Mouse (Mus musculus) neural tube, embryonic 13.5 days (tissue): ENCODE measurements around the gene Dennd6b. TPM values are rescaled to one million over a fixed set of nuclear protein-coding genes. Genes with fewer than 3 reads are reported as not detected.

ENCODE experiments used
- ATAC-seq: fragments of 200-750 bp; cut with Nextera tagmentation; 2 replicates; pipeline ENCODE4 v1.8.0; 2017; ENCODE audit warnings: low read depth, mild to moderate bottlenecking, moderate TSS enrichment, moderate library complexity
- H3K27ac ChIP-seq: fragments of 300-500 bp; sonication (generic); replicated peaks from 2 replicates; pipeline ENCODE4 v1.5.1; 2015; ENCODE audit warnings: moderate library complexity, mild to moderate bottlenecking, inconsistent platforms
- H3K27me3 ChIP-seq: fragments of 300-500 bp; sonication (generic); 2 replicates; pipeline ENCODE4 v1.6.1; 2015; ENCODE audit warnings: mild to moderate bottlenecking, inconsistent platforms
- H3K36me3 ChIP-seq: fragments of 300-500 bp; sonication (generic); 2 replicates; pipeline ENCODE4 v1.6.1; 2015; ENCODE audit warnings: mild to moderate bottlenecking, inconsistent platforms
- H3K4me1 ChIP-seq: fragments of 300-500 bp; sonication (generic); replicated peaks from 2 replicates; pipeline ENCODE4 v1.6.1; 2015; ENCODE audit warnings: inconsistent platforms
- H3K4me2 ChIP-seq: fragments of 300-500 bp; sonication (generic); 2 replicates; pipeline ENCODE4 v1.6.1; 2015; ENCODE audit warnings: inconsistent platforms, mild to moderate bottlenecking, moderate library complexity
- H3K4me3 ChIP-seq: fragments of 300-500 bp; sonication (generic); 2 replicates; pipeline ENCODE4 v1.5.1; 2015; ENCODE audit warnings: mild to moderate bottlenecking, inconsistent platforms
- H3K9ac ChIP-seq: fragments of 300-500 bp; sonication (generic); 2 replicates; pipeline ENCODE4 v1.6.1; 2015; ENCODE audit warnings: moderate library complexity, mild to moderate bottlenecking, inconsistent platforms
- H3K9me3 ChIP-seq: fragments of 300-500 bp; sonication (generic); 2 replicates; pipeline ENCODE4 v1.6.1; 2016; ENCODE audit warnings: inconsistent platforms
- WGBS: fragments of 180-500 bp; shearing (Covaris S2); methylation state at CpG from one replicate; pipeline ENCODE4 v1.1.7; 2015; 5-methylcytosine and 5-hydroxymethylcytosine counted together
- microRNA-seq: library from miRNA; unstranded; fragments of <30 nt; microRNA quantifications from one replicate; pipeline ENCODE4, GENCODE M21; 2016
- polyA plus RNA-seq: library from polyadenylated mRNA; unstranded; fragments of >200 nt; fragmentation: Nextera tagmentation; extraction: Ambion mirVana; gene quantifications from 2 replicates; pipeline ENCODE4 v1.2.1, GENCODE M21; 2015

Dennd6b gene
- polyA plus RNA-seq, 1 experiment from 2014 or later = 71.8 TPM

DNA sequence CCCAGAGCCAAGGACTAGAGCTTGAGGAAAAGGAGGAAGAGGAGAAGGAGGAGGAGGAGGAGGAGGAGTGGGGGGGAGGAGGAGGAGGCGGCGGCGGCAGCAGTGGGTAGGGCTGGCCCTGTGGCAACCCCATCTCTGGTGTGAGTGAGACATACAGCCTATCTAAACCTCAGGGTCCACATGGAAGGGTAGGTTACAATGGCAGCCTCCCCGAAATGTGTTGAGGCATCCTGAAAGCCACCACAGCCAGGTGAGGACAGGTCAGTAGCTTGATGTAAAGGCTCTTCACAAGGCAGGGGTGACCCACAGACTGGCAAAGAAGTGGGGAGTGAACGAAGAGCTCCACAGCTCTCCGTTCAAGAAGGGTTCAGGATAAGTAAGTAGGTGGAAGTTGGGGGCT is 57.8 kb downstream of the Dennd6b start:
- Histone ChIP-seq H3K4me1 (peaks cover 22% of the 10 kb centered on the region), H3K27me3 (peaks cover 27% of the 10 kb centered on the region), H3K36me3 (peaks cover 12% of the 10 kb centered on the region), H3K4me3 (no peak overlapping the region), H3K4me2 (no peak overlapping the region), H3K9ac (no peak overlapping the region), H3K27ac (no peak overlapping the region), H3K9me3 (no peaks in the 10 kb centered on the region)
- no peak for ATAC-seq
- 92% methylated on average over 6 of the region's 6 CpGs for WGBS

- H3K9me3 ChIP-seq = no peaks in the 10 kb centered on the region
- H3K4me1 ChIP-seq = peaks cover 22% of the 10 kb centered on the region
- H3K36me3 ChIP-seq = peaks cover 7% of the 10 kb centered on the region
- no peak for ATAC-seq
- H3K4me2 ChIP-seq = no peak overlapping the region
- WGBS = 88% methylated on average over 7 of the region's 7 CpGs
- H3K27ac ChIP-seq = no peak overlapping the region
- H3K27me3 ChIP-seq = peaks cover 27% of the 10 kb centered on the region
- H3K4me3 ChIP-seq = no peak overlapping the region
- no peak overlapping the region for H3K9ac ChIP-seq
These were observed 58.3 kb downstream of the Dennd6b start for GRCm38 (mm10) chr15:89138046-89138405.

- no peak overlapping the region for H3K27ac ChIP-seq
- H3K4me3 ChIP-seq = no peak overlapping the region
- H3K9me3 ChIP-seq = no peaks in the 10 kb centered on the region
- peaks cover 2% of the 10 kb centered on the region; the same call in 1 of the 2 replicates for H3K36me3 ChIP-seq
- WGBS = 73% methylated on average over 11 of the region's 11 CpGs
- no peak overlapping the region for H3K4me2 ChIP-seq
- H3K9ac ChIP-seq = no peak overlapping the region
- peaks cover 27% of the 10 kb centered on the region for H3K27me3 ChIP-seq
- H3K4me1 ChIP-seq = peaks cover 22% of the 10 kb centered on the region
- no peak for ATAC-seq
These were observed 58.8 kb downstream of the Dennd6b start for GRCm38 (mm10) chr15:89137378-89138045.

DNA sequence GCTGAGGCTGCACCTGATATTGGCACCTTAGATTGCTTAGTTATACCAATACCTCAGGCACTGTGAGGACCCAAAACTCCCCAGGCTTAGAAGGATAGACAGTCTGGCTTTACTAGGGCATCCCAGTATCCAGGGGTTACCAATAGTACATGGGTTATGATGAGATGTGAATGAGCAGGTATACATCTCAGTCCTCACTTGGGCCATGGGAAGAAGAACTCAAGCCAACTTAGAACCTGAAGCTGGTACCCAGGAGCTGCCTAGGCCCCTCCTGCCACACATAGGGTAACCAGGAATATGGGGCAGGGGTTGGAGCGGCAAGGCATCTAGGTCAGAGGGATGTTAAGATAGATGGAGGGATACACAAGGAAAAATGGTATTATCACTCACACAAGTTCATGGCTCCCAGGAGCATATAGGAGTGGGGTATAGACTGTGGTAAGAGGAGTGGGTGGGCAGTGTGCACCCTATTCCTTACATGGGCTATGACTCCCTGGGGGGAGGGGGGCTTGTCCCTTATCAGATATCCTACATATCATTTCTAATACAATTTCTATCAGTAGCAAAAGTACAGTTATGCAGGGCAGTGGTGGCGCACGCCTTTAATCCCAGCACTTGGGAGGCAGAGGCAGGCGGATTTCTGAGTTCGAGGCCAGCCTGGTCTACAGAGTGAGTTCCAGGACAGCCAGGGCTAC is 59.7 kb downstream of the Dennd6b start:
- Histone ChIP-seq H3K27me3 (peaks cover 27% of the 10 kb centered on the region), H3K36me3 (no peaks in the 10 kb centered on the region), H3K9ac (no peak overlapping the region), H3K4me2 (no peak overlapping the region), H3K4me3 (no peak overlapping the region), H3K4me1 (peaks cover 22% of the 10 kb centered on the region), H3K9me3 (no peaks in the 10 kb centered on the region), H3K27ac (no peak overlapping the region)
- WGBS = 96% methylated on average over 5 of the region's 5 CpGs
- no peak for ATAC-seq

Small RNAs within 50 kb of the gene (microRNA-seq; reads per million reads assigned to microRNA genes)
- 2.5 reads per million, percentile 10 among the genes with 10 or more reads in this experiment for gene Mir6958
- gene Mir7118 = 0.44 reads per million

Other genes with a start within 250 kb of the Dennd6b start
- gene Ttll8, start 242.1 kb downstream of the Dennd6b start, polyA plus RNA-seq = not detected in 2 replicates
- 6.7 and 8.0 TPM in 2 replicates for gene Mlc1, start 217.5 kb downstream of the Dennd6b start, polyA plus RNA-seq
- gene Mov10l1, start 213.6 kb downstream of the Dennd6b start, polyA plus RNA-seq = 0.11 TPM in 1 of 2 replicates, not detected in the other
- gene Panx2, start 136.8 kb downstream of the Dennd6b start, polyA plus RNA-seq = 2.8 and 3.4 TPM in 2 replicates
- gene Trabd, start 121.4 kb downstream of the Dennd6b start, polyA plus RNA-seq = 39.6 and 46.8 TPM in 2 replicates
- 21.0 and 21.9 TPM in 2 replicates for gene Selenoo, start 107.4 kb downstream of the Dennd6b start, polyA plus RNA-seq
- gene Tubgcp6, start 73.4 kb downstream of the Dennd6b start, polyA plus RNA-seq = 15.8 and 16.7 TPM in 2 replicates
- 23.9 and 26.7 TPM in 2 replicates for gene Hdac10, start 67.8 kb downstream of the Dennd6b start, polyA plus RNA-seq
- gene Mapk12, start 55.8 kb downstream of the Dennd6b start, polyA plus RNA-seq = 6.7 and 7.0 TPM in 2 replicates
- 35.8 and 40.2 TPM in 2 replicates for gene Mapk11, start 46.9 kb downstream of the Dennd6b start, polyA plus RNA-seq
- gene Plxnb2, start 15.7 kb downstream of the Dennd6b start, polyA plus RNA-seq = 89.8 and 94.5 TPM in 2 replicates
- 64.8 and 76.9 TPM in 2 replicates for gene Ppp6r2, start 15.1 kb upstream of the Dennd6b start, polyA plus RNA-seq
- gene Sbf1, start 118.8 kb upstream of the Dennd6b start, polyA plus RNA-seq = 81.8 and 90.0 TPM in 2 replicates
- not detected in 2 replicates for gene Adm2, start 126.2 kb upstream of the Dennd6b start, polyA plus RNA-seq
- not detected in 2 replicates for gene Miox, start 137.9 kb upstream of the Dennd6b start, polyA plus RNA-seq
- 34.1 and 35.1 TPM in 2 replicates for gene Lmf2, start 159.2 kb upstream of the Dennd6b start, polyA plus RNA-seq
- 101 and 117 TPM in 2 replicates for gene Ncaph2, start 159.2 kb upstream of the Dennd6b start, polyA plus RNA-seq
- 10.9 and 11.3 TPM in 2 replicates for gene Sco2, start 177.3 kb upstream of the Dennd6b start, polyA plus RNA-seq
- gene Tymp, start 180.5 kb upstream of the Dennd6b start, polyA plus RNA-seq = 2.0 and 2.2 TPM in 2 replicates
- 0.27 and 1.9 TPM in 2 replicates for gene Odf3b, start 182.8 kb upstream of the Dennd6b start, polyA plus RNA-seq
- not detected in 2 replicates for gene Klhdc7b, start 188.4 kb upstream of the Dennd6b start, polyA plus RNA-seq
- gene Syce3, start 214.0 kb upstream of the Dennd6b start, polyA plus RNA-seq = not detected in 2 replicates
- gene Cpt1b, start 229.4 kb upstream of the Dennd6b start, polyA plus RNA-seq = 0.73 and 1.7 TPM in 2 replicates
- gene C730034F03Rik, start 233.1 kb upstream of the Dennd6b start, polyA plus RNA-seq = 6.1 and 7.3 TPM in 2 replicates
- 0.17 TPM in 1 of 2 replicates, not detected in the other for gene Gm44502, start 233.2 kb upstream of the Dennd6b start, polyA plus RNA-seq
- 81.4 and 82.2 TPM in 2 replicates for gene Chkb, start 233.4 kb upstream of the Dennd6b start, polyA plus RNA-seq